Mouse (Mus musculus): Measurements from ENCODE around the gene Gast. TPM values are rescaled to one million over a fixed set of nuclear protein-coding genes. Genes with fewer than 3 reads are reported as not detected.

The Gast gene
- total RNA-seq (2023), result not detected

DNA sequence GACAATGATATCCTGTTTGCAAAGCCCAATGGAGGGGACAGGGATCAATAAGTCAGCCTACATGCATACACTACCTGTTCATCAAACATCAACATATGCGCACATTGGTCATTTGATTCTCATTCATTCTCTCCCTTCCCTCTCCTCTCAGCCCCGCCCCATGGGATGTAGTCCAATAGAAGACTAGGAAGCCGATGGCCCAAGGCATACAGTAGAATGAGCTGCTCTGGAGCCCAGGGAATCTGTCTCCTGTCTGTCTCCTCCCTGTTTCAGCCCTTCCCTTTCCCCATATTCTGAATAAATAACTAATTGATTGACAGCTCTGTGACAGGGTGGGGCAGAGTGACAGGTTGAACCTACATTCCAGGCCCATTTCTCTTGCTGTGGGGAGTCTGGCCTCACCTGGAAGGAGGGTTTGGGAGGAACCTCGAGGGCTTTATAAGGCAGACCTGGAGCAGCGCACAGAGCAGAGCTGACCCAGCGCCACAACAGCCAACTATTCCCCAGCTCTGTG is at the start of gene Gast:
Gast (plus strand) TSS at position 464 of the 514 bp plus-strand sequence.

DNA sequence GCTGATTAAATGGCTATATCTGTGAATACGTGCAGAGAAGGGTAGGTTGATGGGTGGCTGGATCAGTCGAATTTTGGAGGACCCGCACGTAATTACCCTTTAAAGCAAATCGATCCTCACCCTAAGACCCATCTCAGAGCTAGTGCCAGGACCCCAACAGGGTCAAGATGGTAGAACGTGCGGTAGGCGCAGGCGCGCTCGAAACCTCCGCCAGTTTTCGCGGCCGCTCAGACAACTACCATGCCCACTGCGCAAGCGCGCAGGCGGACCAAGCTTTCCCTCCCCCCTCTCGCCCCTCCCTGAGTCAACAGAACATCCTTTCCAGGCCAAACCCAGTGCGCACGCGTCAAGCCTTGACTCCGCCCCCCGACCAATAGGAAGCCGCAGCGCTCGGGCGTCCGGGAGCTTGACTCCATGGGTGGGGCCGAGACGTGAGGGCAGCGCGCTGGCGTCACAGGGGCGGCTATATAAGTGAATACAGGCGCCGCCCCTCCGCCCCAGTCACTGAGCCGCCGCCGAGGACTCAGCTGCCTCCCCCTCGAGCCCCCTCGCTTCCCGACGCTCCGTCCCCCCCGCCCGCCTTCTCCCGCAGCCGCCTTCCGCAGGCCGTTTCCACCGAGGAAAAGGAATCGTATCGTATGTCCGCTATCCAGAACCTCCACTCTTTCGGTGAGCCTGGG is 14.6 kb upstream of the Gast start, which contains the start of gene Eif1:
Eif1 (plus strand) TSS at position 394 of the 680 bp plus-strand sequence.

DNA sequence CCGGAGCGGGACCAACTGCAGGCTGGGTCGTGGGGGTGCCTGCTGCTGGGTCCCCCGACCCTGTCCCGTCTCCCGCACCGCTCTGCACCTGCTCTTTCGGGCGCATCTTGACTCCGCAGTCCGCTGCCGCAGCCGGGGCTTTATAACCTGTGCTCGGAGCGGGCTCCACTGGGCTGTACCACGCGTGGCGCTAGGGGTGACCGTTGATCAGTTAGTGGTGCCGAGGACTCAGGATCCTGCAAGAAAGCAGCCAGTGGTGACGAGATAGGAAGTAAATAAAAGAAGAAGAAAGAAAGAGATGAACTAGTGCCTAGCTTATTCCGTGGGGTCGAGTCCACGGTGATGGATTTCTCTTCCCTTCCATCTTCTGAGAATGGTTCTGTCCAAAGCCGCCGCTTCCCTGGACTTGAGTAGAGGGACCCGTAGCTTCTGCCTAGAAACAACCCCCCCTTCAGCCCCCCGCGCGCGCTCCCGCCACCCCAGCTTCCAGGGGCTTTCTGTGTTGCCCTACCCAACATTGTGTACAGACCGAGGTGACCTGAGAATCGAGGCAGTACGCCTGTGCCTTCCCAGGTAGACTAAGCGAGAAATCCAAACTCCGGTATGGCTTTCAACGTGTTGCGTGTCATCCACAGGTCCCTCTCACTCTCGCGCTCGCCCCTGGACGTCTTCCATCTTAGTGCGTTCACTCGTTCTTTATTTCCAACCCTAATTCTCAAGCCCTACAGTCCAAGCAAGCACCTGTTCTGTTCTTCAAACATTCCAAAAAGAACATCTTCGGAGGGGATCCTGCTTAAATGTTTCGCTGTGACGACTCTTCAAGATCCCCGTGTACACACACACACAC is 22.0 kb downstream of the Gast start, which contains the start of gene Hap1:
Hap1 (minus strand) TSS at position 157 of the 847 bp plus-strand sequence.

Other genes with a start within 250 kb of the Gast start
- gene Krt32, start 246.2 kb upstream of the Gast start, total RNA-seq (2023), result not detected
- gene Krt35, start 238.2 kb upstream of the Gast start, total RNA-seq (2023), result not detected
- not detected for gene Krt36, start 228.8 kb upstream of the Gast start, total RNA-seq (2023)
- gene Krt13, start 212.8 kb upstream of the Gast start, total RNA-seq (2023), result not detected
- not detected for gene Krt15, start 198.5 kb upstream of the Gast start, total RNA-seq (2023)
- gene Krt19, start 185.7 kb upstream of the Gast start, total RNA-seq (2023), result not detected
- gene Krt9, start 141.2 kb upstream of the Gast start, total RNA-seq (2023), result not detected
- gene Krt14, start 126.9 kb upstream of the Gast start, total RNA-seq (2023), result not detected
- not detected for gene Krt16, start 85.5 kb upstream of the Gast start, total RNA-seq (2023)
- gene Krt17, start 73.4 kb upstream of the Gast start, total RNA-seq (2023), result not detected
- not detected for gene Krt42, start 64.5 kb upstream of the Gast start, total RNA-seq (2023)
- gene Eif1, start 14.5 kb upstream of the Gast start, total RNA-seq (2023), result 2,357 TPM
- gene Hap1, start 21.7 kb downstream of the Gast start, total RNA-seq (2023), result 0.46 TPM
- gene Jup, start 63.4 kb downstream of the Gast start, total RNA-seq (2023), result 11.4 TPM
- 0.31 TPM for gene P3h4, start 80.4 kb downstream of the Gast start, total RNA-seq (2023)
- not detected for gene Fkbp10, start 81.3 kb downstream of the Gast start, total RNA-seq (2023)
- 99.9 TPM for gene Nt5c3b, start 107.4 kb downstream of the Gast start, total RNA-seq (2023)
- gene Klhl10, start 107.5 kb downstream of the Gast start, total RNA-seq (2023), result 2.2 TPM
- 19.3 TPM for gene Klhl11, start 138.3 kb downstream of the Gast start, total RNA-seq (2023)
- 136 TPM for gene Acly, start 193.6 kb downstream of the Gast start, total RNA-seq (2023)
- gene Ttc25, start 211.2 kb downstream of the Gast start, total RNA-seq (2023), result not detected
- 133 TPM for gene Cnp, start 240.5 kb downstream of the Gast start, total RNA-seq (2023)

All from CD8-positive naive resting alpha-beta T cell, adult 57 days (primary cell).